Mouse (Mus musculus): ENCODE measurements around the gene Anxa9.

DNA sequence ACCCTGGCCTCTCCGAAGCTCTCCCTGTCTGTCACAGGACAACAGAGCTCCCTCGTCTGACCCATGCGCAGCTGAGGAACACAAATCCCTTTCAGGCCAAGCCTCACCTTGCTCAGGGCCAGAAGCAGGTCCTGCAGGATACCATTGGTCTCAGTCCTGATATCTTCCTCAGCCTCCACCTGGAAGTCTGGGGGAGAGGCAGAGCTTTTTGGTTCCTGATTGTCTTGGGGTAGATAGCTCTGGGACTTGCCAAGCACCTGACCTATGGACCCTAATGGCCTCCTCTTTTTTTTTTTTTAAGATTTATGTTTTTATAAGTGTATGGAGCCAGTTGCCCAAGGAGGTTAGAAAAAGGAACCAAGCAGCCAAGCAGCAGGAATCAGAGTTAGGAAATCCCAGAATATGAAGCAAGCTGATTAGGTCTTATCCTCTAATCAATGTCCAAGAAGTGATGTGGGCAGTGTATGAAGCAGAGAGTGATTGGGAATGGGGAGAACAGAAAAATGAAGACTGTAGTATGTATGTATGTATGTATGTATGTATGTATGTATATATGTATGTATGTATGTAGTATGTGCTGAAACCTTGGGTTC lies 5.7 kb downstream of the Anxa9 start:
- no peak for TF ChIP-seq POLR2A (IDR thresholded peaks at IDR 0.05; ENCODE audit: low read depth, low read length)
- TF ChIP-seq CTCF (IDR thresholded peaks at IDR 0.05; ENCODE audit: extremely low read depth, insufficient read depth, insufficient read length, insufficient replicate concordance), result no peak

Data from spleen, adult 2 months (tissue).